Mouse (Mus musculus): Measurements from ENCODE around the gene Adig. TPM values are rescaled to one million over a fixed set of nuclear protein-coding genes. Genes with fewer than 3 reads are reported as not detected.

Adig gene
- not detected in 2 replicates for polyA plus RNA-seq (2012; rRNA removed)

GRCm38 (mm10) chr2:158501836-158502812, at the start of gene Adig:
Gene Adig (plus strand): TSS chr2:158502612.

GRCm38 (mm10) chr2:158512528-158512927, 10.1 kb downstream of the Adig start, which contains the start of gene Arhgap40:
Gene Arhgap40 (plus strand): TSS chr2:158512796.

Other genes starting within 250 kb of the Adig start
- not detected in 2 replicates for gene Bpi, start 244.5 kb upstream of the Adig start, polyA plus RNA-seq (2012; rRNA removed)
- 3.6 and 6.2 TPM in 2 replicates for gene Lbp, start 196.1 kb upstream of the Adig start, polyA plus RNA-seq (2012; rRNA removed)
- 451 and 567 TPM in 2 replicates for gene Snhg11, start 127.0 kb upstream of the Adig start, polyA plus RNA-seq (2012; rRNA removed)
- gene Ralgapb, start 92.8 kb upstream of the Adig start, polyA plus RNA-seq (2012; rRNA removed), result 30.8 and 34.8 TPM in 2 replicates
- gene Arhgap40, start 10.2 kb downstream of the Adig start, polyA plus RNA-seq (2012; rRNA removed), result 0.82 and 1.5 TPM in 2 replicates
- 59.7 and 61.4 TPM in 2 replicates for gene Slc32a1, start 108.2 kb downstream of the Adig start, polyA plus RNA-seq (2012; rRNA removed)
- 13.1 and 15.0 TPM in 2 replicates for gene Actr5, start 122.3 kb downstream of the Adig start, polyA plus RNA-seq (2012; rRNA removed)
- gene Ppp1r16b, start 162.8 kb downstream of the Adig start, polyA plus RNA-seq (2012; rRNA removed), result 3.3 and 3.8 TPM in 2 replicates

Data from central nervous system, embryonic 14 days (tissue).